Mouse (Mus musculus) liver, embryonic 15.5 days (tissue): Measurements from ENCODE around the gene Ercc5. TPM values are rescaled to one million over a fixed set of nuclear protein-coding genes. Genes with fewer than 3 reads are reported as not detected.

Source experiments
- ATAC-seq: fragments of 200-750 bp; cut with Nextera tagmentation; 2 replicates; pipeline ENCODE4 v1.8.0; 2017; ENCODE audit warnings: moderate number of reproducible peaks, mild to moderate bottlenecking, moderate library complexity; ENCODE audit not compliant: insufficient read depth
- H3K27ac ChIP-seq: fragments of 300-500 bp; sonication (generic); replicated peaks from 2 replicates; pipeline ENCODE4 v1.5.1; 2015; ENCODE audit warnings: mild to moderate bottlenecking, inconsistent platforms
- H3K27me3 ChIP-seq: fragments of 300-500 bp; sonication (generic); 2 replicates; pipeline ENCODE4 v1.6.1; 2015; ENCODE audit warnings: mild to moderate bottlenecking, inconsistent platforms
- H3K36me3 ChIP-seq: fragments of 300-500 bp; sonication (generic); replicated peaks from 2 replicates; pipeline ENCODE4 v1.6.1; 2015; ENCODE audit warnings: moderate library complexity, mild to moderate bottlenecking, inconsistent platforms
- H3K4me1 ChIP-seq: fragments of 300-500 bp; sonication (generic); replicated peaks from 2 replicates; pipeline ENCODE4 v1.6.1; 2015; ENCODE audit warnings: inconsistent platforms
- H3K4me2 ChIP-seq: fragments of 300-500 bp; sonication (generic); 2 replicates; pipeline ENCODE4 v1.6.1; 2015; ENCODE audit warnings: moderate library complexity, mild to moderate bottlenecking, inconsistent platforms
- H3K4me3 ChIP-seq: fragments of 300-500 bp; sonication (generic); replicated peaks from 2 replicates; pipeline ENCODE4 v1.5.1; 2015; ENCODE audit warnings: mild to moderate bottlenecking, inconsistent platforms
- H3K9ac ChIP-seq: fragments of 300-500 bp; sonication (generic); 2 replicates; pipeline ENCODE4 v1.6.1; 2015; ENCODE audit warnings: moderate library complexity, mild to moderate bottlenecking, inconsistent platforms
- H3K9me3 ChIP-seq: fragments of 300-500 bp; sonication (generic); replicated peaks from 2 replicates; pipeline ENCODE4 v1.6.1; 2016; ENCODE audit warnings: inconsistent platforms
- WGBS: fragments of 180-500 bp; shearing (Covaris S2); methylation state at CpG from one replicate; pipeline ENCODE4 v1.1.7; 2015; ENCODE audit warnings: mixed read lengths; ENCODE audit not compliant: insufficient replicate concordance; 5-methylcytosine and 5-hydroxymethylcytosine counted together
- polyA plus RNA-seq: library from polyadenylated mRNA; unstranded; fragments of >200 nt; fragmentation: Nextera tagmentation; extraction: Ambion mirVana; gene quantifications from 2 replicates; pipeline ENCODE4 v1.2.1, GENCODE M21; 2015

Ercc5 gene
- polyA plus RNA-seq, result 4.8 and 5.1 TPM in 2 replicates

DNA sequence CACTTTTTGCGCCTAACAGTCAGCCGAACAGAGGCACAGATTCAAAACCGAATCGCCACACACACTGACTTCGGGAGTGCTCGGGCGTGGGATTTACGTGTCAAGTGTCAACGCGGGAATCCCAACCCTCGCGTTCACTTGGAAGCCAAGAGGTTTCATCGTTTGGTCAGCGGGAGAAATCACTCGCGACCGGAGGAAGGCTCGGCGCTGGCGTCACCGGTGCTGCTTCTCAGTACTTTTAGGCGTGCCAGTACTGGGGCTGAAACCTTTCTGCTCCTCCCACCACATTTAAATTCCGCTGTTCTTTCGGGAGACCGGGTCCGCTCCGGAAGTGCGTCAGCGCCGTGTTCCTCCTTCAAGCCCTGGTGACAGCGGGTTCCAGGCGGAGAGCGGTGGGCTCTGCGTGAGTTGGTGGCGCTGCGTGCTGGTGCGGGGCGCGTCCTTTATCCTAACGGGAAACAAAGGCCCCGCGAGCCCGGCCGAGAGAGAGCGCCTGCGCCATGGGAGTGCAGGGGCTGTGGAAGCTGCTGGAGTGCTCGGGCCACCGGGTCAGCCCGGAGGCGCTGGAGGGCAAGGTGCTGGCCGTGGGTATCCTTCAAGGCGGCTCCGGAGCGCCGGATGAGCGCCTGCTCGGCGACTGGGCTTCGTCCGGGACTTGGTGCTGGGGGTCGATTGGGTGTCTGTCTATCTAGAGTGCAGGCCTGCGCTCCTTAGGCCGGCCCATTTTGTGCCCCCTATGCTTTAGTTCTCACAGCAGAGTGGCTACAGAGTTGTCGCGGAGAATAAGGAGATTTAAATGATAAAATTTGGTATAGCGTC is at the start of gene Ercc5:
Gene Ercc5, plus strand, starts transcription at position 182 of the 819 bp plus-strand sequence.
- Histone ChIP-seq H3K9me3 (no peaks in the 10 kb centered on the region), H3K4me2 (peak within 1 kb of the TSS; percentile 89), H3K36me3 (0 out of 2 replicates have a peak, but pooled peaks cover 5% of the 10 kb centered on the region), H3K4me3 (peak within 1 kb of the TSS; percentile 95), H3K27me3 (no peaks in the 10 kb centered on the region), H3K9ac (peak within 1 kb of the TSS; percentile 89), H3K4me1 (peaks cover 18% of the 10 kb centered on the region), H3K27ac (peak within 1 kb of the TSS; percentile 88)
- peak; percentile 97 for ATAC-seq
- under 1% methylated on average over 66 of the region's 66 CpGs for WGBS

DNA sequence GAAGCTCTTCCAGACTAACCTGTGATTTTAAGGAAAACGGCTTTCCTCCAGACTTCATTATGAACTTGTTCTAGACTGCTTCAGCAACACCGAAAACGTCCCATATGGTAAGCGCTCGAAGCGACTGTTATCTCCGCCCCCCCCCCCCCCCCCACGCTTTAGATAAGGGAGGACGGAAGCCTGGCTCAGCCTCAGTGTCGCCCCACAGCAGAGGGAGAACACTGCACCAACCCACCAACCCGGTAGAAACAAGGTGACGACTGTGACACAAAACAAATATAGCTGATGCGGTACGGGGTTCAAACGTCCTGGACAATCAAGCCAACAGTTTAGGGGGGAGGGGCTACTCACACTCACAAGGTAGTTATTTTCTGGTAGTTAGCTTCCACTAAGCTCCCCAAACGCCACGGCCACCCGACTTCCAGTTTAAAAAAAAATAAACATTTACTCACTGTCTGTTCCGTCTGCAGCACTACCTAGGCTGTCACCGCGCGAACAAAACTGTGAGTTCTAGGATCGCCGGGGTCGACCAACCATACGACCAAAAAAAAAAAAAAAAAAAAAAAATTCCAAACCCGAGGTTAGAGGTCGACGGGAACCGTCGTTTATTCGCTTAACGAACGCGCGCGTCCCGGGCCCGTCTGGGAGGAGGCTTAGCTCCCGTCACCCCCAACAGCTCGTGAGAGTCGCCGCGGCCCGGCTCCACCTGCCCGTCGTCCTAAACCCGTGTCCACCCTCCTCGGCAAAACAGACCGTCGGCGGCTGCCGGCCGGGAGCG is 45.9 kb upstream of the Ercc5 start:
- H3K27me3 ChIP-seq, result no peaks in the 10 kb centered on the region
- H3K27ac ChIP-seq, result peak overlapping the region; percentile 98
- under 1% methylated on average over 55 of the region's 55 CpGs for WGBS
- H3K9me3 ChIP-seq, result no peaks in the 10 kb centered on the region
- peak overlapping the region; percentile 88 for H3K4me2 ChIP-seq
- peak overlapping the region; percentile 94 for H3K9ac ChIP-seq
- H3K4me3 ChIP-seq, result peak overlapping the region; percentile 96
- peaks cover 17% of the 10 kb centered on the region for H3K4me1 ChIP-seq
- H3K36me3 ChIP-seq, result peaks cover 18% of the 10 kb centered on the region
- peak; percentile 78 for ATAC-seq

DNA sequence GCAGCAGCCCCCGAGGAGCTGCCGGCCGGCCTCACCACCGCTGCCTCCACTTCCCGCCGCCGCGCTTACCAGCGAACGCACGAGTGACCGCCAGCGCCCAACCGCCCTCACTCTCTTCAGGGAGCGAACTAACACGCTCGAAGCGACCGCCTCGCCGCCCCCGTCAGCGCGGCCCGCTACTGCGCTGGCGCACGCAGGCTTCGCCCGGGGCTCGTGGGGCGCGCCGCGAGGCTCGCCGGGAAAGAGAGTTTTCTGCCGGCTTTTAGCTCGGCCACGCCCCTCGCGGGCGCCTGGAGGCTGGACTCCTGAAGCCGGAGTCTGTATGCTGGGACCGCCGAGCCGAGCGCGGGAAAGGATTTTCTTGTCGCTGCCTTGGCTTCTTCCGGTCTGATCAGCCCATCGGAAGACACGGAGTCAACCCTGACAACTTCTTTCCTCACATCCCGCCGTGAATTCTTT is 45.3 kb upstream of the Ercc5 start, which contains the start of gene Tex30:
Gene Tex30, minus strand, starts transcription at position 183 of the 459 bp plus-strand sequence.
- peak within 1 kb of the TSS; percentile 88 for H3K4me2 ChIP-seq
- no peaks in the 10 kb centered on the region for H3K27me3 ChIP-seq
- H3K9ac ChIP-seq, result peak within 1 kb of the TSS; percentile 94
- peak within 1 kb of the TSS; percentile 96 for H3K4me3 ChIP-seq
- no peaks in the 10 kb centered on the region for H3K9me3 ChIP-seq
- under 1% methylated on average over 55 of the region's 55 CpGs for WGBS
- H3K27ac ChIP-seq, result peak within 1 kb of the TSS; percentile 98
- peak; percentile 95 for ATAC-seq
- peaks cover 17% of the 10 kb centered on the region for H3K4me1 ChIP-seq
- H3K36me3 ChIP-seq, result peaks cover 12% of the 10 kb centered on the region

DNA sequence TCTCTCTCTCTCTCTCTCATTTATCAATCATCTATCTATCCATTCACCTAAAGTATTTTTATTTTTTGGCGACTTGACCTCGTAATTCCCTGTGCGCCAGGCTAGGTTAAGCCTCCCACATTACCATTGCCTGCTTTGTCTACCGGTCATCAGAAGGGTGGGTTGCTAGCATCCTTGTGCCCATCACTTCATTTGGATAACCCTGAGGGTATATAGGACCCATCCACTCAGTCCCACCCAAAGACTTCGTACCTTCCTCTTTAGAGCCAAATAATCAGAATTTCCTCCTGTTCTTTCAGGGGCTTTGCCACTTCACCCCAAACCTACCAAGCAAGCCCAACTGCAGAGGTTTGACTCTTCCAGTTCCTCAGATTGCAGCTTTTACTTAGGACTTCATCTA is 44.6 kb upstream of the Ercc5 start:
- Histone ChIP-seq H3K4me2 (peak overlapping the region; percentile 88), H3K9me3 (no peaks in the 10 kb centered on the region), H3K4me3 (peak overlapping the region; percentile 96), H3K36me3 (peaks cover 12% of the 10 kb centered on the region), H3K9ac (peak overlapping the region; percentile 94; the same call in 1 of the 2 replicates), H3K27me3 (no peaks in the 10 kb centered on the region), H3K27ac (0 out of 2 replicates have a peak overlapping the region, but pooled peaks have one; percentile 98), H3K4me1 (peaks cover 17% of the 10 kb centered on the region)
- 17% methylated on average over 5 of the region's 5 CpGs for WGBS
- no peak for ATAC-seq

DNA sequence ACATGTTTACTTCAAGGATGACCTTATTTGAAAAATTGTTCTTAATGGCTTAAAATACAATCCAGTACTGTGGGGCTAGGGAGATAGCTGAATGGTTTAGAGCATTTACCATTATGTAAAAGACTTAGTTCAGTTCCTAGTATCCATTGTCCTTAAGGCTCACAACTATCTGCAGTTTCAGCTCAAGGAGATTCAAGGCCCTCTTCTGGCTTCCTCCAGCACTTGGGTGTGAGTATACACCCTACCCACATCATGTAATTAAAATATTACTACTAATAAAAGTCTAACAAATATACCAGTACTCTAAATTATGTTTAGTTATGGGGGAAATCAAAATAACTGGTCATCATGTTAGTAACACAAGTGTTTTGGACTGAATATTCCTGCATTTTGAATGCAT is 30.0 kb upstream of the Ercc5 start:
- no peak overlapping the region for H3K27ac ChIP-seq
- peak overlapping the region; percentile 91 for H3K4me2 ChIP-seq
- no peak overlapping the region for H3K9ac ChIP-seq
- no peak for ATAC-seq
- H3K4me3 ChIP-seq, result peak overlapping the region; percentile 70; the same call in 1 of the 2 replicates
- peaks cover 23% of the 10 kb centered on the region for H3K4me1 ChIP-seq
- H3K36me3 ChIP-seq, result peaks cover 17% of the 10 kb centered on the region
- H3K27me3 ChIP-seq, result no peaks in the 10 kb centered on the region
- no peaks in the 10 kb centered on the region for H3K9me3 ChIP-seq

DNA sequence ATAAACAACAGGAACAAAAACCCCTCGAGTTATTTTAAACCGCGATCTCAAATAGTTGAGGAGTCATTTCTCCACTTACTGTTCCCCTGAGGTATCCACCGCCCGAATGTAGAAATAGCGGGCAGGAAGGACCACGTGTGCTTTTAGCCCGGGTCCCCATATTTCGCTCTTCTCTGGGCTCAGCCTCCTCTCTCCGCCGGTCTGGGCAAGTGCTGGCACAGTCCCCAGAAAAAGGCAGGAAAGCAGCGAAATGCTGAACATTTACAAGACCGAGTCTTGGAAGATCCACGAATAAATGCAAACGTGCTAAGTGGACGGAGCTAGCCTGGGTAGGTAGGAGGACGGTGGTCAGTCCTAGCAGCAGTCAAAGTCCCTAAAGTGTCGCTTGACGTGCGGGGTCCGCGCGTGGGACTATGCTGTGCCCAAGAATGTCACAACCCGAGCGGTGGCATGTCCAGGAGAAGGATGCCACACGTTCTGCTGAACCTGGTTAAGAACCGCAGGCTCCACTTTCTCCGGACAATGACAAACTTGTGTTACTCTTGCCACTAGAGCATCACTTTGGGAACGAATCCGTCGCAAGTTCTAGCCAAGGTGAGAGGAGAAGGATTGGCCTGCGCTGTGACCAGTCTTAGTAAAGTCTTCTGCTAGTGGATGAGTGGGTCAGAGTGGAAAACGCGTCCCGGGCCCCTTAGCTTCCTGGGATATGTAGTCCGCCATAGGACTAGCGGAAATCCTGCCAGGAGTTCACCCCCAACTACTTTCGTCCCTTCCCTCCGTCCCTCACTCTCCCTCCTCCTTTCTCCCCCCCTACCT is 29.1 kb upstream of the Ercc5 start, which contains the start of the genes Kdelc1 and Bivm:
Gene Kdelc1, minus strand, starts transcription at position 570 of the 816 bp plus-strand sequence.
Gene Bivm, plus strand, starts transcription at position 719 of the 816 bp plus-strand sequence.
- peaks cover 23% of the 10 kb centered on the region for H3K4me1 ChIP-seq
- H3K27ac ChIP-seq, result peak within 1 kb of the TSS; percentile 81
- peak within 1 kb of the TSS; percentile 91 for H3K4me2 ChIP-seq
- peak within 1 kb of the TSS; percentile 70 for H3K4me3 ChIP-seq
- peak within 1 kb of the TSS; percentile 59 for H3K9ac ChIP-seq
- WGBS, result under 1% methylated on average over 39 of the region's 39 CpGs
- ATAC-seq, result peak; percentile 92
- no peaks in the 10 kb centered on the region for H3K9me3 ChIP-seq
- peaks cover 8% of the 10 kb centered on the region for H3K36me3 ChIP-seq
- H3K27me3 ChIP-seq, result no peaks in the 10 kb centered on the region

DNA sequence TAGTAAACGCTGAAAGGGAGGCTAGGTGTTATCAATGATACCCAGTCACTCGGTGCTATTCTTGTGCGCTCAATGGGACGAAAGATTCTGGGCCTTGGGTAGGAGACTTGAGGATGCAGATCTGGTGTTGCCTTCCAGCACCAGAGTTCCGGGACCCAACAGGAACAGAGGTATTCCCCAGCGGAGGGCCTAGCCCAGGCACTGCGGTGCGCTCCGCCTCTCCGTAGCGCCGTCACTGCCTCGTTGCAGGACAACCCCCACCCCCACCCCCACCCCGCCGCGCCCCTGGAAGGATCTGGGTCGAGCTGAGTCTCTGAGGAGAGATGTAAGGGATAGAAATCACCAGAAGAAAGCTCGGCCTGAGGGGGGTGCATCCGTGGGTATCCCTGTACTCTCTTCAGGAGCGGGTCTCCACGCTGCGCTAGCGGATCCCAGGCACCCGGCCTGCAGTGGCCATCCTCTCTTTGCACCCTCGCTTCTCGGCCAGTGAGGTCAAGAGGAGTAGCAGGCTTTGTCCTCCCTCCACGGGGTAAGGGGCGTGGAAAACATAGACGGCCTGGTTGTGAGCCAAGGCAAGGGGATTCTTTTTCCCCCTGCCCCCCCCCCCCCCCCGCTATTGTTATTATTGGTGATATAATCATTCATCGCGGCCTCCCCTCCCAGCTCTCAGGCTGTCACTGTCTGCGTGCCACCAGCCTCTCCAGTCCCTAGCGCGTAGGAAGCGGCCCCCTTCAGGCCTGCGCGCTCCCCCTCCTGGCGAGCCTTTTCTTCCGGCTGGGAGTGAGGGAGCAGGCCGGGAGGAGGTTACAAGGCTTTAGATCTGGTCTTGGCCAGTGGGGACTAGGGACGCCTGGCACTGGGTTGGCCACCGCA is 28.1 kb upstream of the Ercc5 start:
- H3K9me3 ChIP-seq, result no peaks in the 10 kb centered on the region
- under 1% methylated on average over 41 of the region's 43 CpGs for WGBS
- peak overlapping the region; percentile 91 for H3K4me2 ChIP-seq
- H3K4me1 ChIP-seq, result peaks cover 23% of the 10 kb centered on the region
- peak overlapping the region; percentile 59 for H3K9ac ChIP-seq
- H3K4me3 ChIP-seq, result peak overlapping the region; percentile 70
- ATAC-seq, result peak; percentile 84
- no peaks in the 10 kb centered on the region for H3K27me3 ChIP-seq
- peaks cover 3% of the 10 kb centered on the region; the same call in 1 of the 2 replicates for H3K36me3 ChIP-seq
- H3K27ac ChIP-seq, result peak overlapping the region; percentile 81

GRCm38 (mm10) chr1:44120074-44120406 is 27.5 kb upstream of the Ercc5 start:
- peak overlapping the region; percentile 70 for H3K4me3 ChIP-seq
- peaks cover 23% of the 10 kb centered on the region for H3K4me1 ChIP-seq
- H3K9me3 ChIP-seq, result no peaks in the 10 kb centered on the region
- no peaks in the 10 kb centered on the region for H3K27me3 ChIP-seq
- peak overlapping the region; percentile 81 for H3K27ac ChIP-seq
- peak overlapping the region; percentile 59 for H3K9ac ChIP-seq
- WGBS, result 9% methylated on average over 6 of the region's 6 CpGs
- ATAC-seq, result no peak
- peaks cover 3% of the 10 kb centered on the region; the same call in 1 of the 2 replicates for H3K36me3 ChIP-seq
- peak overlapping the region; percentile 91 for H3K4me2 ChIP-seq

- Histone ChIP-seq H3K4me1 (peaks cover 23% of the 10 kb centered on the region), H3K4me2 (no peak overlapping the region), H3K9ac (no peak overlapping the region), H3K9me3 (no peaks in the 10 kb centered on the region), H3K27me3 (no peaks in the 10 kb centered on the region), H3K27ac (no peak overlapping the region), H3K4me3 (no peak overlapping the region), H3K36me3 (no peaks in the 10 kb centered on the region)
- 17% methylated on average over 3 of the region's 3 CpGs for WGBS
- ATAC-seq, result no peak
Measured at GRCm38 (mm10) chr1:44122256-44122655, 25.3 kb upstream of the Ercc5 start.
